Mouse (Mus musculus) activated CD4-positive, CD25-positive, alpha-beta regulatory T cell, adult 9 weeks (primary cell): ENCODE data around the gene Ppm1l. TPM values are rescaled to one million over a fixed set of nuclear protein-coding genes. Genes with fewer than 3 reads are reported as not detected.

Experiments
- polyA plus RNA-seq: library from polyadenylated mRNA; unstranded; fragments of 100-300 nt; shearing (Covaris generic); gene quantifications from one replicate; pipeline ENCODE4 v1.2.1, GENCODE M21; 2017

The Ppm1l gene
- 5.5 TPM for polyA plus RNA-seq

GRCm38 (mm10) chr3:69316391-69317195 is at the start of gene Ppm1l:
Gene Ppm1l, plus strand, starts transcription at chr3:69316861.

GRCm38 (mm10) chr3:69598261-69599165 is 281.9 kb downstream of the Ppm1l start, which contains the start of gene B3galnt1:
Gene B3galnt1, minus strand, starts transcription at chr3:69598960.

Other genes starting within 250 kb of the Ppm1l start
- gene Kpna4, start 189.7 kb upstream of the Ppm1l start, polyA plus RNA-seq, result 33.5 TPM
- not detected for gene Arl14, start 94.4 kb upstream of the Ppm1l start, polyA plus RNA-seq